Mouse (Mus musculus): ENCODE results near the gene Ube2j1. TPM values are rescaled to one million over a fixed set of nuclear protein-coding genes. Genes with fewer than 3 reads are reported as not detected.
"Not testable (repeated sequence)": the region's sequence is repeated elsewhere in the genome, so short reads cannot be mapped to it uniquely, and the experiment has no call there.

The Ube2j1 gene
- polyA plus RNA-seq, 1 experiment from 2014 or later: 60.5 TPM

GRCm38 (mm10) chr4:32994168-32994567 is 37.0 kb upstream of the Ube2j1 start:
- WGBS: 81% methylated on average over 3 of the region's 3 CpGs
- no peaks in the 10 kb centered on the region; the same call in 1 of the 2 replicates for H3K36me3 ChIP-seq
- ATAC-seq (ENCODE audit: low FRiP score): no peak
- no peak overlapping the region for H3K4me3 ChIP-seq
- H3K4me2 ChIP-seq: no peak overlapping the region
- H3K4me1 ChIP-seq (replicated peaks): no peaks in the 10 kb centered on the region
- no peaks in the 10 kb centered on the region for H3K27me3 ChIP-seq
- no peak overlapping the region for H3K27ac ChIP-seq
- H3K9me3 ChIP-seq: no peaks in the 10 kb centered on the region
- H3K9ac ChIP-seq: no peak overlapping the region

GRCm38 (mm10) chr4:32996083-32996482 is 35.1 kb upstream of the Ube2j1 start:
- H3K4me3 ChIP-seq: no peak overlapping the region
- 97% methylated on average over 5 of the region's 5 CpGs for WGBS

GRCm38 (mm10) chr4:32997571-32997970 is 33.6 kb upstream of the Ube2j1 start:
- no peak overlapping the region for H3K27ac ChIP-seq
- H3K9ac ChIP-seq: no peak overlapping the region
- no peak for ATAC-seq (ENCODE audit: low FRiP score)
- H3K4me3 ChIP-seq: no peak overlapping the region
- no peaks in the 10 kb centered on the region; the same call in 1 of the 2 replicates for H3K36me3 ChIP-seq
- WGBS: 90% methylated on average over 5 of the region's 5 CpGs
- H3K4me1 ChIP-seq (replicated peaks): no peaks in the 10 kb centered on the region
- no peak overlapping the region for H3K4me2 ChIP-seq
- no peaks in the 10 kb centered on the region for H3K27me3 ChIP-seq
- no peaks in the 10 kb centered on the region for H3K9me3 ChIP-seq

More at GRCm38 (mm10) chr4:32996083-32996482, 35.1 kb upstream of the Ube2j1 start:
- H3K4me1 ChIP-seq (replicated peaks): no peaks in the 10 kb centered on the region
- no peak overlapping the region for H3K9ac ChIP-seq
- ATAC-seq (ENCODE audit: low FRiP score): no peak
- H3K4me2 ChIP-seq: no peak overlapping the region
- no peaks in the 10 kb centered on the region for H3K27me3 ChIP-seq
- no peaks in the 10 kb centered on the region for H3K9me3 ChIP-seq
- no peak overlapping the region for H3K27ac ChIP-seq
- no peaks in the 10 kb centered on the region; the same call in 1 of the 2 replicates for H3K36me3 ChIP-seq

DNA sequence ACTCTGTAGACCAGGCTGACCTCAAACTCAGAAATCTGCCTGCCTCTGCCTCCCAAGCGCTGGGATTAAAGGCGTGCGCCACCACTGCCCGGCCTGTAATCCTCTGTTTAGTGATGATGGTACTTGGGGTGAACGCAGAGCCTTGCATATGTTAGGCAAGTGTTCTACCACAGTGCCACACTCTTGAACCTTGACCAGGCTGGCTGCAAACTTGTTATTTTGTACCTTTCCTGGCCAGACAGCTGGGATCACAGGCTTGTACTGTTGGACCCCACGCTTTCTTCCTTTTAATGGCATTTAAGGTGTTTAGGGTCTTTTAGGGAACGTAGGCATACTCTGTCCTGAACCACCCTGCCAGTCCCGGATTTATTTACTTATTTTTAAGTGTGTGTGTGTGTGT is 32.2 kb upstream of the Ube2j1 start:
- Histone ChIP-seq H3K4me1 (replicated peaks) (no peaks in the 10 kb centered on the region), H3K4me3 (no peak overlapping the region), H3K27ac (no peak overlapping the region), H3K27me3 (no peaks in the 10 kb centered on the region), H3K9ac (no peak overlapping the region), H3K9me3 (no peaks in the 10 kb centered on the region), H3K36me3 (peaks cover 1% of the 10 kb centered on the region), H3K4me2 (no peak overlapping the region)
- WGBS: 96% methylated on average over 8 of the region's 8 CpGs
- no peak for ATAC-seq (ENCODE audit: low FRiP score)

DNA sequence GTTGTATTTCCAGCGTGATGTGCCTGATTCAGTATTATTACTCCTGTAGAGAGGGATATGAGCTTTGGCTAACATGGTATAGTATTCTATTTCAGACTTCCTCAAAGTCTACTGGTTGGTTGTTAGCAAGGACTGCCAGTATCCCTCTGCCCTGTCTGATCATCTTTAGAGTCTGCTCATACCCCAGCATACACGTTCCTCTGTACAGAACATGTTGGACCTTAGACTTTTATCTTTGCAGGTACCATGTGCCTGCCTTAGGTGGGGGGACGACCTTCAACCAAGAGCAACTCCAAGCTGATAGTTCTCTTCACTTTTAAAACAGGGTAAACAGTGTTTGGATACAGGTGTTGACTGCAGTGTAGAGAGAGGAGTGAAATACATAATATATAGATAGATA is 29.1 kb upstream of the Ube2j1 start:
- Histone ChIP-seq H3K36me3 (peaks cover 20% of the 10 kb centered on the region), H3K9ac (no peak overlapping the region), H3K9me3 (no peaks in the 10 kb centered on the region), H3K27ac (no peak overlapping the region), H3K27me3 (no peaks in the 10 kb centered on the region), H3K4me2 (no peak overlapping the region), H3K4me1 (replicated peaks) (no peaks in the 10 kb centered on the region), H3K4me3 (no peak overlapping the region)
- 85% methylated on average over 3 of the region's 3 CpGs for WGBS
- ATAC-seq (ENCODE audit: low FRiP score): no peak

- WGBS: 94% methylated on average over 10 of the region's 10 CpGs
- not testable (repeated sequence) for H3K27ac ChIP-seq; ATAC-seq (ENCODE audit: low FRiP score); H3K4me1 ChIP-seq (replicated peaks); H3K4me3 ChIP-seq; H3K4me2 ChIP-seq; H3K9ac ChIP-seq; H3K9me3 ChIP-seq; H3K27me3 ChIP-seq
- peaks cover 43% of the 10 kb centered on the region for H3K36me3 ChIP-seq
Measured at GRCm38 (mm10) chr4:33005595-33006470, 25.4 kb upstream of the Ube2j1 start.

DNA sequence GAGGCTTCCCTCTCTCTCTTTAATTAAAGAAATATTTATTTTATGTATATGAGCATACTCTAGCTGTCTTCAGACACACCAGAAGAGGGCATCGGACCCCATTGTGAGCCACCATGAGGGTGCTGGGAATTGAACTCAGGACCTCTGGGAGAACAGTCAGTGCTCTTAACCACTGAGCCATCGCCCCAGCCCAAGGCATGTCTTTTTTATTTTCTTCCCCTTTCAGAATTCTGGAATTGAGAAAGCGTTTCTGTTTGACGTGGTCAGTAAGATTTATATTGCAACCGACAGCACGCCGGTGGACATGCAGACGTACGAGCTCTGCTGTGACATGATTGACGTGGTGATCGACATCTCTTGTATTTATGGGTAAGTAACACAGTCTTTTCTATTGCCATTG is 24.4 kb upstream of the Ube2j1 start:
- WGBS: 93% methylated on average over 11 of the region's 11 CpGs
- Histone ChIP-seq H3K9ac (no peak overlapping the region), H3K36me3 (peaks cover 43% of the 10 kb centered on the region), H3K27ac (no peak overlapping the region), H3K9me3 (no peaks in the 10 kb centered on the region), H3K4me1 (replicated peaks) (no peaks in the 10 kb centered on the region), H3K27me3 (no peaks in the 10 kb centered on the region), H3K4me2 (no peak overlapping the region), H3K4me3 (no peak overlapping the region)
- ATAC-seq (ENCODE audit: low FRiP score): no peak

DNA sequence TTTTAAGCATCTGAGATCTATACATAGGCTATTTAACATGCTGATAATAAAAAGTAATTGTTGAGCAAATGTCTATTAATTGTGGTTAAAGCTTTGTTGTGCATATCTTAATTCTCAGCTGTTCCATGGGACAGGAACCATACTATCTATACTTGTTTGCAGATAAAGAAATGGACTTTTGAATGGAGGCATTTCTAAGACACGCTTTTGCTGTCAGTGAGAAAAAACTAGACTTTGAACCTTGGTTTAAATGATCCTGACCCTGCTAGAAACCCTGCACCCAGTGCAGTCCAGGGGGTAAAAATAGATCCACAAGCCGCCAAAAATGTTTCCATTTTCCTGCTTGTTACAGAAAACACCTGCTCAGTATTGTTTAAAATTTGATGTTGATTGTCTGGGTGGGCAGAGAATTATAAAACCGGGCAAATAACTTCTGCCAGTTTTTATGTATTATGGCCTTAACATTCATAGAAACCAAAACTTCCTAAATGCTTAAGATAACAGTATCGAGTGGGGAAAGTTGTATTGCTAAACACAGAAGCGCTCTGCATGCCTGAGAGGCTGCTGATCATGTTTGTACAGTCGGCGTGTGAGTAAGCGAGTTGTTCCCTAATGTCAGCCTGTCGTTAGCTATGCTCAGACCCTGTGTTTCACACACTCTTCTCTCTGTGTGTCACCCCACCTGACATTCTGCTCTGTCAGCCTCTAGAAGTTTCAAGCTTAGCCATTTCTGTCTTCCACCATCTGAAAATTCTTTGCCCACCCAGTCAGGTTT is 23.6 kb upstream of the Ube2j1 start:
- 92% methylated on average over 9 of the region's 9 CpGs for WGBS

DNA sequence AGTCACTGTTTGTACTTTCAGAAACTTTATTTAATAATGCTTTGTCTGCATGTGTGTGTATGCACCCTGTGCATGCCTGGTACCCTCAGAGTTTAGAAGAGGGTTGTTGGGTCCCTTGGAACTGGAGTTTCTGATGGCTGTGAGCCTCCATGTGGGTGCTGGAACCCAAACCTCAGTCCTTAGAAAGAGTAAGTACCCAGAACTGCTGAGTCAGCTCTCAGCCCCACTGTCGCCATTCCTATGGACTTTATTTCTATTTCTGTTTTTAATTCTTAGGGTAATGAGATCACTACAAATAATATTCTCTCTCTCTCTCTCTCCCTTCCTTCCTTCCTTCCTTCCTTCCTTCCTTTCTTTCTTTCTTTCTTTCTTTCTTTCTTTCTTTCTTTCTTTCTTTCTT is 21.1 kb upstream of the Ube2j1 start:
- Histone ChIP-seq H3K27me3 (no peaks in the 10 kb centered on the region), H3K4me2 (no peak overlapping the region), H3K9me3 (no peaks in the 10 kb centered on the region), H3K36me3 (peaks cover 56% of the 10 kb centered on the region), H3K4me1 (replicated peaks) (no peaks in the 10 kb centered on the region), H3K27ac (no peak overlapping the region), H3K9ac (no peak overlapping the region), H3K4me3 (no peak overlapping the region)
- 83% methylated on average over 1 of the region's 1 CpGs for WGBS
- no peak for ATAC-seq (ENCODE audit: low FRiP score)

More for the DNA sequence above, 23.6 kb upstream of the Ube2j1 start:
- Histone ChIP-seq H3K4me1 (replicated peaks) (no peaks in the 10 kb centered on the region), H3K4me2 (no peak overlapping the region), H3K27me3 (no peaks in the 10 kb centered on the region), H3K4me3 (no peak overlapping the region), H3K36me3 (peaks cover 43% of the 10 kb centered on the region), H3K9ac (no peak overlapping the region), H3K9me3 (no peaks in the 10 kb centered on the region), H3K27ac (no peak overlapping the region)
- no peak for ATAC-seq (ENCODE audit: low FRiP score)

DNA sequence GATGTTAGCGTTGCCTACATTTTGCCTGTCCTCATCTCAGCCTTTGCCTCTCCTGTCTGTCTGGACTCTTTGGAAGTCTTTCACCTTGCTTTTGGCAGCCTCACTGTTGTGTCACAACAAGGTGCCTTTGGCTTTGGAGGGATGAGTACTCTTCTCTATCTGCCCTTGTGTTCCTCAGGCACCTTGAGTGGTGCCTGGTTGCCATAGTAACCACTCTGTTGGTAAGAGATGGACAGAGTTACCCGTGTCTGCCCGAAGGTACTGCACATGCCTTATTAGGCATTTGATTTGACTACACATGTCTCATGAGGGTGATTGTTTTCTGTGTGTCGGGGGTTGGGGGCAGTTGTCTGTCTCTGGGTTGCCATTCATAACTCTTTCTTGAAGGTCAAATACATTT is 18.7 kb upstream of the Ube2j1 start:
- Histone ChIP-seq H3K4me2 (no peak overlapping the region), H3K4me1 (replicated peaks) (no peaks in the 10 kb centered on the region), H3K36me3 (peaks cover 43% of the 10 kb centered on the region), H3K27me3 (no peaks in the 10 kb centered on the region), H3K9ac (no peak overlapping the region), H3K4me3 (no peak overlapping the region), H3K9me3 (no peaks in the 10 kb centered on the region), H3K27ac (no peak overlapping the region)
- WGBS: 74% methylated on average over 4 of the region's 4 CpGs
- no peak for ATAC-seq (ENCODE audit: low FRiP score)

DNA sequence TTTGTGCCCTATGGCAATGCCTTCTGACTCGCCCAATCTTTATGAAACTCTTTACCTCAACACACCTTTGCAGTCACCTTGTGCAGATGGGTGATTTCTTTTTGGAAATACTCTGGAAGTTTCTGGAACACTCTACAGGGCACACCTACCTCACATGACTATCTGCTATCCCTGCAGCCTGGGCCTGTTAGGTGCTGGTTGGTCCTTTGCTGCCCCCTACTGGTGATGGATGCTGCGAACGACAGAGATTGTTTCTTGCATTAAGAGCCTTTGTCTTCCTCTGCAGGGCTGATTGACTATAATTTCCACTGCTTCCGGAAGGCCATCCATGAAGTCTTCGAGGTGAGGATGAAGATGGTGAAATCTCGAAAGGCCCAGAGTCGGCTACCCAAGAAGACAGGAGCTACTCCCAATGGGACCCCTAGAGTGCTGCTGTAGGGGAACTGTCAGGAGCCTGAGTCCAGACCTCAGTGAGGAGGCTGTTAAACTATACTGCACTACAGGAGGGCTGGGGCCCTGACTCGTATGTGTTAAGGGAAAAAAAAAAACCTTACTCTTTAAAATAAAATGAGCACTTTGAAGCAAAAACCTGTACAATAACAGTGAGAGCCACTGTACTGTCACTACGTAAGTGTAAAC is 12.7 kb upstream of the Ube2j1 start:
- peaks cover 28% of the 10 kb centered on the region for H3K36me3 ChIP-seq
- H3K4me3 ChIP-seq: no peak overlapping the region
- no peaks in the 10 kb centered on the region for H3K27me3 ChIP-seq
- 58% methylated on average over 9 of the region's 9 CpGs for WGBS
- no peaks in the 10 kb centered on the region for H3K9me3 ChIP-seq
- H3K27ac ChIP-seq: no peak overlapping the region
- H3K4me1 ChIP-seq (replicated peaks): no peaks in the 10 kb centered on the region
- H3K4me2 ChIP-seq: no peak overlapping the region
- peak; percentile 84 for ATAC-seq (ENCODE audit: low FRiP score)
- H3K9ac ChIP-seq: no peak overlapping the region

- no peak overlapping the region for H3K4me3 ChIP-seq
- H3K36me3 ChIP-seq: peaks cover 32% of the 10 kb centered on the region
- ATAC-seq (ENCODE audit: low FRiP score): no peak
- no peak overlapping the region for H3K4me2 ChIP-seq
- 80% methylated on average over 8 of the region's 8 CpGs for WGBS
- no peak overlapping the region for H3K27ac ChIP-seq
- no peak overlapping the region for H3K9ac ChIP-seq
- no peaks in the 10 kb centered on the region for H3K27me3 ChIP-seq
- peaks cover 6% of the 10 kb centered on the region for H3K4me1 ChIP-seq (replicated peaks)
- no peaks in the 10 kb centered on the region for H3K9me3 ChIP-seq
Measured at GRCm38 (mm10) chr4:33024420-33024819, 6.8 kb upstream of the Ube2j1 start.

Measured in hindbrain, embryonic 13.5 days (tissue).